Mouse (Mus musculus): ENCODE data around the gene Mtfmt.
A peak's percentile ranks its signal among the peaks of the same experiment; 100 is the strongest.

Gene Mtfmt

DNA sequence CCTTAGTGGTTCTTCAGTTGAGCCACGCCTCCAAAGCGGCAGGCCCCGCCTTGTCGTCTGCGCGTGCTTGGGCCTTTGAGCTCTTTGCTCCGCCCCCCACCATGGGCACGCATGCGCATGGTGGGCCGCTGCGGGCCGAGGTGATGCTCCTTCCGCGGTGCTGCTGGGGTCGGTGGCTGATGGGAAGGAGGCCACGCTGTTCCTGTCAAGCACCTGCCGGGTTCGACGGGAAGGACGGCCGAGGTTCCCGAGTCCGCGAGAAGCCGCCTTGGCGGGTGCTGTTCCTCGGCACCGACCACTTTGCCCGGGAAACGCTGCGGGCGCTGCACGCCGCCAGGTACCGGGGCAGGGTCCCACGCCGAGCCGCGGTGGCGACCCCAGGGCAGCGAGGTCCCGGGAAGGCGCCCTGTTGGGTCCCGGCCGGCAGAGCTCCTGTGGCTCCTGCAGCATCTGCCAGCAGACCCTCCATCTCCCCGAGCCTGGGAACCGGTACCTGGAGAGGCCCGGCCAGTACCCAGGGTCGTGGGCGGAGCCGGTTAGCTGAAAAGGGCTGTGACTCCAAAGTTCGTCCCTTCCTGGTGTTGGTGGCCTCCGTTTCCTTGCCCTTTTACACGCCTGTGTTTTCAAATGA is at the start of gene Mtfmt:
Mtfmt (plus strand) TSS at position 112 of the 631 bp plus-strand sequence.
- peak; percentile 95 to 96 for DNase-seq

DNA sequence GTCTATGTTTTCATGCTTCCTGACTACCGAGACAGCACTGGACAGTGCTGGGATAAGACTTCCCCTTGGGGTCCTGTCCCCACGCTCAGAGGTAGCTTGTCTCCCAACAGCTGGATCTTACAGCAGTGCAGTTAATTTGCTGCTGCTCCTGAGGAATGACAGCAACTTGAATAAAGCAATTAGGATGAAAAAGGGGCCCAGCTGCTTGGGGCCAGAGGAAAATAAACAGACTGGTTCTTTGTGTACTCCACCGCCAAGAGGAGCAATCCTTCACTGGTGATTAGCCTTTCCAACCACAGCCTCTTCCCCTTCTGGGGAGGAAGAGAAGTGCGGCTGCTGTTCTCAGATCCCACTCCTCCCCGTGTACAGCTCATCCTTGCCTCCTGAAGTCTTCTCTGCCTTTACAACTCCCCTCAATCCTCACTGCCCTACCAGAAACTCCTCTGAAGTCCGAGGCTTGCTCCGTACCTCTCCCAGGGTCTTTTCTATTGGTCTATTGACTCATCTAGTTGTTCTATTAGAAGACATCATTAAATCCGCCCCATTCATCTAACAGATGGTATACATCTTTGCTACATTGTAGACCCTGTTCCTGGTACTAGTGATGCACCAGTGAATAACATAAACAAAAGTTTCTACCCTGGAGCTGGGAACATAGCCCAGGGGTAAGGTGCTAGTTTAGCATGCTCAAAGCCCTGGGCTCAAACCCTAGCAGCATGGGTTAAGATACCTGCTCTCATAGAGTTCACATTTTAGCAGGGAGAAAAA is 49.0 kb upstream of the Mtfmt start:
- DNase-seq = peak; percentile 63 to 83

DNA sequence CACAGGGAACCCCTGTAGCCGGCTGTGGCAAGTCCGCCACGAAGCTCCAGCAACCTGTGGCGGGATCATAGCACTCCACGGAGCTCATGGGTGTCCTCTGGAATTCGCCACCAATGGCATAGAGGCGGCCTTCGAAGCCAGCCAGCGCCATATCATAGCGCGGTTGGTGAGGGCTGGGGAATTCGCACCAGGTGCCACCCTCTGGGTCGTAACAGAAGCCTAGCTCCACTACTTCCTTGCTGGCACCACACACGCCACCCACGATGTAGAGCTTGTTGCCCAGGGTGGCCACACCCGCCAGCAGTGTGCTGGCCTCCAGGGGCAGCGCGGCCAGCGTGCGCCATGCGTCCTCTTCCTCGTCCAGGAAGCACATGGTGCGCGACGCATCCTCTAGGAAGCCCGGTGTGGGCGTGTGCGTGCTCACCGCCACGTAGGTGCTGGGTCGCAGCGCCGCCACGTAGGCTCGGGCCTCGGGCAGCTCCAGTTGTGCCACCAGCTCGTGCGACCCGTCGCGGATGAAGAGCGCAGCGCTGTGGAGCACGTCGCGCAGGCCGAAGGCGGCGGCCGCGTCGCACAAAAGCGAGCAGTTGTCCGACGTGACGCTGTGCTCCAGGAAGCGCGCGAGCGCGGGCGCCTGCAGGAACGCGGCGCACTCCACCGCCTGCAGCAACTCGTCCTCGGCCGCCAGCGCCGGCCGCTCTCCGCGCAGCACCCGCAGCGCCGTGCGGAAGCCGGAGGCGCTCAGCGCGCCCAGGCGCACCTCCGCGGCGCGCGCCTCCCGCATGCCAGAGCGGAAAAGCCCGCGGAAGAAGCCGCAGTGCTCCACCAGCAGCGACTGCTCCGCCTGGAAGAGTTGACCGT is 44.6 kb upstream of the Mtfmt start:
- DNase-seq = peak; percentile 36 to 55

DNA sequence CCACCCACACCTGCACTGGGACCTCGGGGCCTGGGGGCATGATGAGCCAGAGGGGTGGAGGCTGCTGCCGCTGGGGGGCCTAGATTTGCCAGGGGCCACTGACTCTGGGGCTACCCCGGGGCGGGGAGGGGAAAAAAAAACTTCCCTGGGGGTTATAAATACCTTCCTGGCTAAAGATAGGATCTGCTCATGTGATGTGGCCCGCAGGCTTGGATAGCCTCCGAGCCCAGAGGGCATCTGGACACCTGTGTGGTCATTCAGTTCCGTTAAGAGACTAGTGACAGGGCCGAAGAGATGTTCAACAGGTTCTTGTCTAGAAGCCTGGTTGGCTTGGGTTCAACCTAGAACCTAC is 44.0 kb upstream of the Mtfmt start, which contains the start of gene Kbtbd13:
Kbtbd13 (minus strand) TSS at position 40 of the 352 bp plus-strand sequence.
- no peak for DNase-seq

DNA sequence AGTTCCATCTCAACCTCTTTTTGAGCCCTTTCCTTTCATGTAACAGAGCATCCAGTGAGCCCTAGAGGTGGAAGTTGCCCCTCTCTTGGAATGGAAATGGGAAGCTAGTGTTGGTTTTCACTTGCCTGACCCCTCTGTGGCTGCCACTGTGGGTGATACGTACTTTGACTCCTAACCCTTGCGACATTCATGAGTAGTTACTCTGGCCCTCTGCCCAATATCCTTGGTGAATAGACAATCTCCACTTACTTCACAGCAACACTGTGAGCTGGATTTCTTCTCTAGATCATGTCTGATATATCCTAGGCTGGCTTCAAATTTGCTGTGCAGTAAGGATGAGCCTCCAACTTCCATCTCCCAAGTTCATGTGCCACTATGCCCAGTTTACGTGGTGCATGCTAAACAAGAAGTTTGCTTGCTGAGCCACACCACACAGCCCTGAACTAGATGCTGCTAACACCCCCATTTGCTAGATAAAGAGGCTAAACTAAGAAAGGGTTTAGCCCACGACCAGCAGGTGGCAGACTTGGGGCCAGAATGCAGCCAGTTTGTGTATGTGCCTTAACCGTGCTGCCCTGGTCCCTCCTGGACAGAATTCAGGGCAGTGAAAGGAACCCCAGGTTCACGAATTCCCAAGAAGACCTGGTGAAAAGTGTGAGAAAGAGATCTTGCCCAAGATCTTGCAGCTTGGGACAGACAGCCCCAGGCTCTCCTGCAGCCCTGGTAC is 42.8 kb upstream of the Mtfmt start:
- DNase-seq = peak; percentile 69 to 78

DNA sequence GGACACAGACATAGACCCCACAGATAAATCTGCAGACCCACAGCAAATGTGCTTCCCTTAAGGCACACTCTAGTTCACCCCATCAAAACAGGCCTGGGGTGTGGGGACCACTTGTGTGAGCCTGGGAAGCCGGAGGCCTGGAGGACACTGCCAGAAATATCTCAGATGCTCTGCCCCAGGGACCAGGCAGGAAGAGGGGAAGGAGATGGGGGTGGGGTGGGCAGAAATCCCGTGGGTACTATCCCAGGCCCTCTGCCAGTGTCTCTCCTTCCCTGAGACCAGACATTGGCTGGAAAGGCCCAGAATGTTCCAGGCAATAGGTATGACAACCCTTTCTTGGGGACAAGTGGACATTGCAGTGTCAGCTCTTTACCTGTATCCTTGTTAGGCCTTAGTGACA is 42.0 kb upstream of the Mtfmt start:
- peak in 1 of 2 experiments; percentile 60 for DNase-seq

DNA sequence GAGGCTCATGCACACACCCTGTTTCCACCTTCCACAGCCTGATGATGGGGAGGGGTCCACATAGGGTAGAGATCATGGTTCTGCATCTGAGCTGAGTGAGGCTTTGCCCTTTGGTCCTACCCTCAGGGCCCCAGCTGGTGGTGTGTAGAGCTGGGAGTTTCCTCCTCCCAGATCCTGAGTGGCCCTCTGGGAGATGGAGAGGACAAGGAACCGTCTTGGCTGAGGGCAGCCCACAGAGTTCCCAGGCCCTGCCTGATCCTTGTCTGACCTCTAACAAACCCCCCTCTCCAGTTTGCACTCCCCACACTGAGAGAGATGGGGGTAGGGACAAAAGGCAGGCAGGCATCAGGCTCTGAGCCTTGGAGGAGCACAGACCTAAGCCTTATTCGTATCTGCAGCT is 41.2 kb upstream of the Mtfmt start:
- DNase-seq = peak in 1 of 2 experiments; percentile 61

DNA sequence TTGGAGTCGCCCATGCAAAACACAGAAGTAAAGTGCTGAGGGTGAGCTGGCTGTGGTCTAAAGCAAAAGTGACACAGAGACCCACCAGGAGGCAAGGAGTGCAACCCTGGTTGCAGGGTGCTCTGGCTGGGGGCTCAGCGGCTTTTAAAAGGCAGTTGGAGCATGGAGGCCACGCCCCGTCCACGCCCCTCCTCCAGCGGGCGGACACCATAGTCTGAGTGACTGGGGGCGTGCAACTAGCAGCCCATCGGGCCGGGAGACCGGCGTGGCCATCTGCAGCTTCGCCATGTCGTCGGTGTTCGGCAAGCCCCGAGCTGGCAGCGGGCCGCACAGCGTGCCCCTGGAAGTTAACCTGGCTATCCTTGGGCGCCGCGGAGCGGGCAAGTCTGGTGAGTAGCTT is 37.3 kb upstream of the Mtfmt start, which contains the start of gene Rasl12:
Rasl12 (plus strand) TSS at position 228 of the 400 bp plus-strand sequence.
- peak; percentile 83 to 90 for DNase-seq

DNA sequence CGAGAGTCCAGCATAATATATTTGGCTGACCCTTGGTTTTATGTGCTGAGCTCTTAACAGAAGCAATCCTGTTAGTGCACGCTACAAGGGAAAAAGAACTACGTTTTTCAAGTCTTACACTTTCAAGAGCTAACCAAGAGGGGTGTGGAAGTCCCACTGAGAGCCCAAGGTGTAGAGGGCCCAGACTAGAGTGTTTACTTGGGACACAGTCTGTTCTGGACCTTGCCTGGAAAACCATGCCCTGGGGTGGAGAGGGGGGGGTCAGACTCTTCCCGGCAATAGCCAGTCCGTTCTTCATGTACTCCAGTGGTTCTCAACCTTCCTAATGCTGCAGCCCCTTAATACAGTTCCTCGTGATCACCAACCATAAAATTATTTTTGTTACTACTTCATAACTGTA is 35.6 kb upstream of the Mtfmt start:
- peak in 1 of 2 experiments; percentile 66 for DNase-seq

DNA sequence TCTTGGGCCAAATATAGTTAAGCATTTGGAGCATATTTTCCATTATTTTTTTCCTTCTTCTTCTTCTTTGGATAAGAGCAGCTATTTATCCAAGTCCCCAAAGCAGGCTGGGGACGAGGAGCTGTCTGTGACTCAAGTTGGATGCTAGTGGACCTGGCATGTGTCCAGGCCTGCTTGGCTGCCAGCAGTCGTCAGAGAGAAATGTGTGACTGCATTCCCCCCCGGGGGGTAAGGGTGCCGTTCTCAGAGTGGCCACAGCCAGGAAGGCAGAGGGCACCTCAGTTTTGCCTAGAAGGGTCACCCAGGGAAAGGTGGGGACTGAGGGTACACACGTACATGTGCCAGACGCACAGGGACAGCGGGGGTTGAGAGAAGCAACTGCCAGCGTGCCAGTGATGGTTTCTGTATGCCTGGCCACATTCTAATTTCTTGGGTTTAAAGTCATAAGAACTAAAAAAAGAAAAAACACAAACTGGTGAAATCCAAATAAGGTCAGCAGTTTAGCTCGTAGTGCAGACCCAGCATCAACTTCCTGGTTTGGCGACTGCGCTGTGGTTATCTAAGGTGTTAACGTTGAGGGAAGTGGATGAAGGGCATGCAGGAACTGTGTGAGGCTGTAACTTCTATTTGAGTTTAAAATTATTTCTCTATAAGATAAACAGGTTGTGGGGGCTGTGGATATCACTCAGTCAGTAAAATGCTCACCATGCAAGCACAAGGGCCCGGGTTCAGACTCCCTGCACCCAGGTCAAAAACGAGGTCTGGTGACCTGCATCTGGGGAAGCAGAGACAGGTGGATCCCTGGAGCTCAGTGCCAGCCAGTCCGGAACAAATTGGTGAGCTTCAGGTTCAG is 31.0 kb upstream of the Mtfmt start:
- DNase-seq = peak; percentile 89 to 95

DNA sequence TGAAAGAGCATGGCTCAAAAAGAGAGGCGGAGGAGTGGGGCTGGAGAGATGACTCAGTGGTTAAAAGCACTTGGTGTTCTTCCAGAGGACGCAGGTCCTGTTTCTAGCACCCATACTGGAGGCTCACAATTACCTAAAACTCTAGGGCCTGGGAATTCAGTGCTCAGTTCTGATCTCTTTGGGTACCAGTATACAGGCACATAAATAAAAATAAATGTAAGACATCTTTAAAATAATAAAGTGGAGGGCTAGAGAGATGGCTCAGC is 30.5 kb upstream of the Mtfmt start:
- peak in 1 of 2 experiments; percentile 17 for DNase-seq

DNA sequence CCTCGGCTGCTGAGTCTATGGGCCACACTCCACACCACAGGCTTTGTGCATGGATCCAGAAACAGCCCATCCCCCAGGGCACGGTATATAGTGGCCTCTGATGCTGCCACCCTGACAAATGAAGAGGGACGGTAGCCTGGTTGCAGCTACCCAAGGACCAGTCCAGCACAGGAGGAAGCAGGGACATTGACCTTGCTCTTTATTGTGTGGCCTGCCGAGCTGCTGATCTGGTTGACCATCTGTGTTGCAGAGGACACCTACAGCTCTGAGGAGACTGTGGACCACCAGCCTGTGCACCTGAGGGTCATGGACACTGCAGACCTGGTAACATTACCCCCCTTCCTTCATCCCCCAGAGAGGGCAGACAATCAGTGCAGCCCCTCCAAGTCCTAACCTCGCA is 28.3 kb upstream of the Mtfmt start:
- DNase-seq = peak in 1 of 2 experiments; percentile 11

DNA sequence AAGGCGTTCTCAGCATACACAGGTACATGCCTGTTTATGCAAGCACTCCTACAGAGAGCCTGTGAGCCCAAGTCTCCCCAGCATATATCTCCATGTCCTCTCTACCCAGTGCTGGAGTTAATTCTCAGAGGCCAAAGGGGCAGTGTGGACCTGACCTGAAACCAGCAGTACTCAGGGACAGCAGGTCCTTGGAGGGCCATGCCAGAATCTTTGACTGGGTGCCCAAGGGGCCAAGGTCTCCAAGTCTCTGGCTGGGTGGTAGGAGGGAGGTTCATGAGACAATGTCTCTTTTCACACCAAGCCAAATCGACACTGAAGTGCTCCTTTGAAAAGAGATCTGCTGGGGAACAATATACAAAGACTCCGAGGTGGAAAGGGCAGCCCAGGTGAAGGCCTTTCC is 27.7 kb upstream of the Mtfmt start:
- DNase-seq = peak in 1 of 2 experiments; percentile 13

DNA sequence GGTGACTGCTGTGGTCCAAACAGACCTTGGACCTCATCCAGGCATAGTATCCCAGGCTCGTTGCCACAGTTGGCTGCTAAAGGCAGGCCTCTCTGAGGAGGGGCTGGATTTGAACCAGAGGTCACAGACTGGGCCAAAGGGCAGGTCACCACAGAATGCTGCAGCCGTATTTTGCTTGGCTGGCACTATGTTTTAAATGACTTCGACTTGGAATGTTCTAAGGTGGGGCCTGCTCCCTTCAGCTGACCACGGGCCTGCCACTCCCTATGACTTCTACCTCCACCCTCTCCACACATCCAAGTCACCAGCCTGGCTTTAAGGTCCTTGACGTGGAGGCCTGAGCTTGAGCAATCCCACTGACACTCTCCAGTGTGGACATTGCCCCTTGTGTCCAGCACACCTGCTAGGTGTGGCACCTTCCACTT is 26.7 kb upstream of the Mtfmt start:
- DNase-seq = peak; percentile 57 to 81

DNA sequence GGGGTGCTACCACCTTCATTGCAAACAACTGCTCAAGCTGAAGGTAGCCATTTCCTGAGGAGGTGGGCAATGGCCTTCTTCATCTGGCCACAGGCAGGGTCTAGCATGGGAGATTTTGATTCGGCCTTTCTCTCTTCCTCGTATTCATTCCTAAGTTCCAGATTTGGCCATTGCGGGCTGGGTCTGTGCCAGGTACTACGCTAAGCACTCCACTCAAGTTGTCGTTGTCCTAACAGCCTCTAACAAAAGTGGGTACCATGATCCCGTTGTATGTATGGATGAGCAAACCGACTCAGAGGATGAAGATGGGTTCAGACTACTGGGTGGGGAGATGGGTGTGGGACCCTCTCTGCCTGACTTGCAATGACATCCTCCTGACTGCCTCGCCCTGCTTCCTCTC is 25.2 kb upstream of the Mtfmt start:
- DNase-seq = peak in 1 of 2 experiments; percentile 39

DNA sequence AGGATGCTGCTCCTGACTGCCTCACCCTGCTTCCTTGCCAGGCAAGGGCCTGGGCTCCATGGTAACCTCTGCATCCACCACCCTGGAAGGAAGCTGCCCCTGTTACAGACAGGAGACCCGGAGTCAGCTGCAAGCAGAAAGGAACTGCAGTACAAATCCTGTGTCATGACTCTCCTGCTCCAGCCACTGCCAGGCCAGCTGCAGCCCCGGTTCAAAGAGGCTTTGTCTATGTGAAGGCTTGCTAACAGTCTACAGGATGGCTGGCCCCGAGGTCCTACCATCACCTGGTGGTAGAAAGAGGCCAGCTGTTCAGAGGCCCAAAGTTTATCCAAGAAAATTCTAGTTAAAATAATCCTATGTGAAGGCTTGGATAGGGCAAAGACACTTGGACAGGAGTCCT is 24.3 kb upstream of the Mtfmt start:
- DNase-seq = no peak

DNA sequence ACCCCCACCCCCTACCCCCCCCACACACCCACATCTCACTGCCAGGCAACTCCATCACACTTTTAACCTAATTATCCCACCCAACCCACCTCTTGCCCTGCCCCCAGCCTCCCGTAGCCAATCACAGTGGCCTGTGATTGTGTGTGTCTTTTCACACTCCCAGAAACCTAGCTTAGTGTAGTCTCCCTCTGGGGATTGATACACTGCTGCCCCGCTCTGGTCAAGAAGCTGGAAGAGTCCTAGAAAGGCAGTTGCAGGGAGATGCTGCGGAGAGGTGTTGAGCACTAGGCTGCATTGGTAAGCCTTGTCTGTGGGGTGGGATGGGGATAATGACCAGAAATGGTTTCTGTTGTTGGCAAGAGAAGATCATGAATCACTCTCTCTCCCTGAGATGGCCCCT is 17.8 kb upstream of the Mtfmt start:
- no peak for DNase-seq

DNA sequence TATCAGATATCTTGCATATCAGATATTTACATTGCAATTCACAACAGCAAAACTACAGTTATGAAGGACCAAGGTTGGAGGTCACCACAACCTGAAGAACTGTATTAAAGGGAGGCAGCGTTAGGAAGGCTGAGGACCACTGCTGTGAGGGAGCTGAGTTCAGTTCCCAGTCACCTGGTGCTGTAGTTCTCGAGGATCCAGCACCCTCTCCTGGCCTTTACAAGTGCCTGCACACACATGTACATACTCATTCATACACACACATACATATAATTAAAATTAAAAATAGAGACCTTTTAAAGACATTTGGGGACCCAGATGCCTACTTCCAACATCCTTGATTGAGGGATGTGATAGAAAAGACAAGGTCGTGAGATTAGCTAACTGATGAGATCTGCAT is 15.9 kb upstream of the Mtfmt start:
- DNase-seq = no peak

DNA sequence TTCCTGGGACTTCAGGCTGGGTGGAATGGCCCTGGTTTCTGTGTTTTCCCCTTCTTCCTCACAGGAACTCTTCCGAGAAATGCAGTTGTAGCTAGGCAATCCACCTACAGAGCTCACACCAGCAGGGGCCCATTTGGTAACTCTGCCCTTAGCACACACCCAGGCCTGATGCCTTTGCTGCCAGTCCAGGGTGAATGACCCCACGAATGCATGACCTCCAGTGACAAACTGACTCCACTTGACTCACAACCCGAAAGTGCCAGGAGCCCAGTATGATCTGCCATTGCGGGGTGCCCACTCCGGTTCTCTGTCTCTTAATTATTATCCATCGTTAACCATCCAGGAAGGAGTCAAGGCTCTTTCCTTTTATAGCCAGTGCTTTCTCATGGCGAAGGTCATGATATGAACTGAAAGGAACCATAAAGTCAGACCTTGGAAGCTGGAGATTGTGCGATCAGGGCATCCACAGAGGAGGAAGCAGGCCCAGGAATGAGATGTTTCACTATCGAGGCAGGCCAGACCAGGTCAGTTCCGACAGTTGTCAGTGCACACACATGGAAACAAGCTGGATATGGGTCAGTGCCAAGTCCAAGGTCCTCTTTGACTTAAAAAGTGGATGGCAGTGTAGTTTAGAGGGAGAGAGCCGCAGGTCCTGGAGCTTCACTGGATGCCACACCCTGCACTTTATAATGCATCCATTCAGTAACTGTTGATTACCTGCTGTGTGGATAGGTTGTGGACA is 12.7 kb upstream of the Mtfmt start, which contains the start of gene Slc51b:
Slc51b (minus strand) TSS at position 196 of the 742 bp plus-strand sequence.
- DNase-seq = no peak

DNA sequence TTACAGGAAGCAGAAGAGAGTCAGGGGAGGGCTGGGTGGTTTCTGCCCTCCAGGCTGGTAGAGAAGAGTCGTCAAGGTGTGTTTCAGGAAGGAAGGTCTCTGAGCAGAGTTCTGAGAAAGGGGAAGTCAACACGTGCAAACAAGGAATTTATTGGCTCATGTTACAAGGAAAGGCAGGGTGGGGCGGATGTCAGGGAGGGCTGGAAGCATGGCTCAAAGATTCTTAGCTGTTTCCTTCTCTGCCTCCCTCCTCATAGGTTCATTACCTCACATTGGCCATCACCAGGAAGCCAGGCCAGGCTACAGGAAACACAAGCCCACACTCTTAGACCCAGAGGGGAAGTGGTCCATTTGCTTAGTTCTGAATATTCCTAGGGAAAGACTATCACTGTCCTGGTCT is 11.2 kb upstream of the Mtfmt start:
- DNase-seq = no peak

DNA sequence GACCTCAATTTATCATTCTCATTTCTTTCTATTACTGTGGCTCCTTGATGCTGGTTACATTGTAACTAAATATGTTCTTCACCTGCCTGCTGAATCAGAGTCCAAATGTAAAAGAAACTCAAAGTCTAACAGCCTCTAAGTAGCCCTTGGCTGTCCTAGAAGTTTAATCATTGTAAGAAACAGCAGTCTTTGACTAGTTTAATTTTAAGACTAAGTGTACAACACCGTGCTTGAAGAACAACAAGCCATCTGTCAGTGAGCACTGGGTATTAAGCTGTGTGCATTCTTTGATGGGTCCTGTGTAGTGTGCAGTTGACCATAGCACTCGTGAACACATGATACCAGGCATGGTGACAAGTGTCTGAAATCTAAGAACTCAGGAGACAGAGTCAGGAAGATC is 8.1 kb upstream of the Mtfmt start:
- no peak for DNase-seq

Data from lung, postnatal 4 days (tissue).